Mouse (Mus musculus) layer of hippocampus, adult 11-12 months (tissue): Measurements from ENCODE around the gene Olfr661.

Source experiments
- DNase-seq: peaks from one replicate; pipeline ENCODE4 v3.0.0; 2022; ENCODE audit warnings: low spot score

Olfr661 gene

DNA sequence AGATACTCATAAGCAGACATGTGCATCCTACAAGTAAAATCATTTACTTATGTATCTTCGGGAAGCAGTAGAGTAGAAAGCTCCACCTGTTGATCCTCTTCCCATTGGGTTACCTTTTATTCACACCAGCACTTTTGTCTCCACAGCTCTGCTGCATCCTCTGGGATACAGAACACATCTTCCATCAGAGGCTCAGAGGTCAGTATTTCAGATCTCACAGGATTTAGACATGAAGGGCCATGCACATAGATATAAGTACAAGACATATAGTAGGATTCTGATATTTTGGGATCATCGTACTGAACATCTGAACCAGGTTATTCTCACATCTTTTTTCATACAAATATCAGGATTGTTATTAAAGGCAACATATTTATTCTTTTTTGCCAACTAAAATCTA lies at the start of gene Olfr661:
Gene Olfr661 (plus strand): TSS at position 301 of the 400 bp plus-strand sequence.
- DNase-seq, result no peak

DNA sequence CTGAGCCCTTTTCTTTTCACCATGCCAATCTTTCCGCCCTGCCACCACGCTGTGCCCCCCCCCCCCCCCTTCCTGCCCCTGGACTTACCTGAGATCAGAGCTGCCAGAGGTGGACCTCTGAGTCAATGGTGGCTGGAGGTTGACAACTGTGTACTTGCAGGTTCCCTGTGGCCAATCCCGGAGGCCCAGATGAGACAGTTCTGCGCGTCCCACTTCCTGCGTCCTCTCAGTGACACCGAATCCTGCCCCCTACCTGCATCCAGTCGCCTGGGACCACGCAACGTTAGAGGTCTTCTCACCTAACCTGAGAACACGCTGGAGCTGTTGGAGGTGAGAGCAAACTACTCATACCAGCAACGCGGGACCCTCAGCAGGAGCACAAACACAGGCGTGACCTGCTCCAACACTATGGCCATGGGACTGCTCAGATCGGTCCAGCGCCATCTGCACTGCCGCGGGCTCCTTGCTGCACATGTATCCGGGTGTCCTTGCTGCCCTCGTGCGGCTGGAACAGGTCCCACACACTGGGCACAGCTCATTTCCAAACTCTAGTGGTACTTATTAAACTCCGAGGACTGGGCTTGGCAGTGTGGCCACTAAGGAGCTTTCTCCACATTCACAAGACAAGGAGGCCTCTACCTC lies 39.3 kb upstream of the Olfr661 start, which contains the start of gene Olfr658:
Gene Olfr658 (minus strand): TSS at position 465 of the 642 bp plus-strand sequence.
- DNase-seq, result peak; percentile 14

DNA sequence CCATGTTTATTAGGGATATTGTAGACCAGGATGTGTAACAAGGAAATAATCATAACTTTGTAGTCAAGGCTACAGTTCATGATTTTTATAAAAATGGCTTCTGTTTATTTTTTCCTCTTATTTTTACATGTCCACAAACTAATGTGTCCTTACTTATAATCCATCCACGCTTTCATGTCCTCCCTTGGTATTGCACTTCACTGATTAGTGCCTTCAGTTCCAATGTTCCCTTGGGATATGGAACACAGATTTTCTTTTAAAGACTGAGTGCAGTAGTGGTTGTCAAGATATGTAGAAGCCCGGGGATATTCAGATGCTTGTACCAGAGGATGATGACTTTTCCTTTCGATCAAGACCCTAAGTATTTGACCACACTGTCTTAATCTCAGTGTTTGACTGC lies 19.8 kb upstream of the Olfr661 start, which contains the start of gene Olfr659:
Gene Olfr659 (plus strand): TSS at position 301 of the 400 bp plus-strand sequence.
- no peak for DNase-seq
